Mouse (Mus musculus) spleen, adult 12 weeks (tissue): ENCODE measurements around the gene Hoxc9.

Experiments used
- DNase-seq: peaks from one replicate; pipeline ENCODE4 v3.0.0; 2022; ENCODE audit warnings: low spot score

The Hoxc9 gene

DNA sequence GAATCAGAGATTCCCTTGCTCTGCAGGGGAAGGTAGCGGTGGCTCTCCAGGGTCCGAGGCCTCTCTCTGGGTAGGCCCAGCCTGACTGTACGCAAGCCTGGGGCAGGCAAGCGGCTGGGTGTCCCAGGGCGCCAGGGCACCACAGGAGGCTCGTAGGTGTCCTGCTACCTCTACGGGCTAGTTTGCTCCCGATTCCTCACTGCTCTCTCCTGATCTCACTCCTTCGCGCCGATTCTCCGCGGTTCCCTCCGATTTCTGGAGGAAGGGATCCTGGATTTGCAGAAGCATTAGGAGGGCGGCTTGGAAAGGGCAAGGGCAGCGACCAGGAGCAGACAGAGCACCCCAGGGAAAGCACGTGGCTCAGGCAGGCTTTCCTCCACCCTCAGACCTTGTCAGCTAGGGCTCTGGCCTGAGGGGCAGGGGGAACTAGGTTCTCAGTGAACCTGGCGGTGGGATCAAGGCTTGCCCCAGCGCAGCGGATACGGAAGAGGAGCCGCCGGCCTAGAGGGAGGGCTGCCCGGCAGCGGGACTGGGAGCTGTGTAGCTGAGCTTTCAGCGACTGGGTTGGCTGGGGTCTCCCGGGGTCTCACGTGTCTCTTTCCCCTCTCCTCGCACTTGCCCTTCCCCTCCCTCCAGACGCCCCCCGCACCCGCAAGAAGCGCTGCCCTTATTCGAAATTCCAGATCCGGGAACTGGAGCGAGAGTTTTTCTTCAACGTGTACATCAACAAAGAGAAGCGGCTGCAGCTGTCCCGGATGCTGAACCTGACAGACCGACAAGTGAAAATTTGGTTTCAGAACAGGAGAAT, 20.2 kb upstream of the Hoxc9 start:
- no peak for DNase-seq

DNA sequence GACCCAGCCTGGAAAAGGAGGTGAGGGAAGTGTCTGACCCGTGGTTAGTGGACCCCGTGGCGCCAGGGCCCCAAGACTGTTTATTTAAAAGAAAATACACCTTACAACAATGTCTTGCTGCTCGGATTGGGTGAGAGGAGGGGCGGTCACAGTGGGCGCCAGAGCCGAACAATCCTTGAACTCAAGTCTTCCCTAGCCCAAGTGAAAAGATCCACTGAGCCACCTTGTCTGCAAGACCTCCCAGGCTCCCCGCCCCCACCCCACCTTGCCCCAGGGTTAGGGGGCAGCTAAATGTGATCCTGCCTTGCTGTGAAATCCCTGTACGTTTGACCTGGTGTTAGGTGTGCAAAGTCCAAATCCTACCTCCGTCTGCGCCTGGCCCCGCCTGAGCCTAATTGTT, 19.3 kb upstream of the Hoxc9 start:
- no peak for DNase-seq

DNA sequence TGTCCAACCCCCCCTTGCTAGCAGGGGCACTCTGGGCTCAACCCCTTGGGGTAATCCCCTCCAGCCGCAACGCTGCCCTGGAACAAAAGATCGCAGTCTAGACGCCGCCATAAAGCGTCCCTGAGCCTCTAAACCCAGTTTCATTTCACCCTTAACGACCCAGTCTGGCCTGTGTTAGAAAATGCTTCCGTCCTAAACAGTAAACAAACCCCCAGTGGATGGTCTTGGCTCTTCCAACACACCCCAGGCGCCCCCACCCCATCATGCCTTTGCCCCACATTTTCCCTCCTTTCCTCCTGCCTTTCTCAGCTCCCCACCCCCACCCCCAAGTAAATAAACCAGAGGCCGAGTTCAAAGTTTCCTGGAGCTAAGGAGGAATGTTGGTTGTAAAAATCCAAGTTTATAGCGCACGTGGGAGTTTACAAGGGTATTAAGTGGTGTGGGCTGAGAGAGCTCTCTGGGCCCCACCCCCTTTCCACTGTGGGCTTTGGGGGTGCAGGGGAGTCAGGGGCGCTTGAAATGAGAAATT, 16.5 kb upstream of the Hoxc9 start:
- DNase-seq, result no peak

DNA sequence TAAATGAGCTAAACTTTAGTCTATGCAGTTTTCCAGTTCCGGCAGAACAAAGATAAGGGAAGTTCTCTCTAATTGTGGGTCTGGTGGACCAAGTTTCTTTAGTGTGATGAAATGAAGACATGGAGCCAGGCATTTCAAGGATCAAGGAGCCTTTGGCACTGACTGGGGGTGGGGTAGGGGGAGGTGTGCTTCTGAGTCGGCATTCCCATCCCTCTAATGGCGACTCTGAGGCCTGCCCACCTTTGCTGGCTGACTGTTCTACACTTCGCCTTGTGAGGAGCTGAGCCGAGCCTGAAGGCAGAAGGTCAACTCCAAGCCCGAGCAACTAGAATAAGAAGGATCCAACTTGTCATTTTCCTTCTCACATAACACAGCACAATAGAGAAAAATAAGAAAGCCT, 14.5 kb upstream of the Hoxc9 start:
- no peak for DNase-seq

DNA sequence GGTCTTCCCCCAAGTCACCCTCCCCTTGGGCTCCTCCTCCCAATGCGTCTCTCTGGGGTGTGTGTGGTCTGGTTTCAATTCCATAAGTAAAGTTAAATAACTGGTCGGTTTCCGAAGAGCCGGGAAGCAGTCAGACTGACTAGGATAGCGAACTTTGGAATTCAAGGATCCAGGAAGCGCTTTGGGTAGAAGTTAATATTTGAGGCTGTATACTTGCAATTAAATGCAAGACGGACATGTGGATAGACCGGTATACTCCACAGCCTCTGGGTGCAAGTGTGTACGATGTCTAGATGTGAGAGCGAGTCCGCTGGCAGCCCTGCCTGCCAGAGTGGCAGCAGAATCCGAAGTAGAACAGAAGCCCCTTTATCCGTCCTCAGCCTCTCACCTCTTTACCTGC, 13.7 kb upstream of the Hoxc9 start:
- no peak for DNase-seq

DNA sequence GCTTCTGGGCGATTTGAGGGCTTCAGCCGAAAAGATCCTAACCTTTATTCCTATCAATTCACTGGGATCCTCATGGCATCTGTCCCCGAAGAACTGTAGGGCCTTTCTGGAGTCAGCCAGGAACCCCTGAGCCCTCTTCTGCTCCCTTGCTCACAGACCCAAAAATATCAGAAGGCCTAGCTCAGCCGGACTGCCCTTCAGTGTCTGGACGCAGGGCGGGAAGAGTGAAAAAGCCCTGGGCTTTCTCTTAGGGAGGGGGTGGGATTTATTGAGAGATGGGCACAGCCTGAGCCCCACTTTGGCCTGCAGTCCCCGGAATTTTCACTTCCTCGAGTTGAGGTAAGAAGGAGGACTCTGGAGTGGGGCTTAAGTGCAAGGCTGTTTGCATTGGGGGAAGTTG, 13.0 kb upstream of the Hoxc9 start:
- DNase-seq, result no peak

DNA sequence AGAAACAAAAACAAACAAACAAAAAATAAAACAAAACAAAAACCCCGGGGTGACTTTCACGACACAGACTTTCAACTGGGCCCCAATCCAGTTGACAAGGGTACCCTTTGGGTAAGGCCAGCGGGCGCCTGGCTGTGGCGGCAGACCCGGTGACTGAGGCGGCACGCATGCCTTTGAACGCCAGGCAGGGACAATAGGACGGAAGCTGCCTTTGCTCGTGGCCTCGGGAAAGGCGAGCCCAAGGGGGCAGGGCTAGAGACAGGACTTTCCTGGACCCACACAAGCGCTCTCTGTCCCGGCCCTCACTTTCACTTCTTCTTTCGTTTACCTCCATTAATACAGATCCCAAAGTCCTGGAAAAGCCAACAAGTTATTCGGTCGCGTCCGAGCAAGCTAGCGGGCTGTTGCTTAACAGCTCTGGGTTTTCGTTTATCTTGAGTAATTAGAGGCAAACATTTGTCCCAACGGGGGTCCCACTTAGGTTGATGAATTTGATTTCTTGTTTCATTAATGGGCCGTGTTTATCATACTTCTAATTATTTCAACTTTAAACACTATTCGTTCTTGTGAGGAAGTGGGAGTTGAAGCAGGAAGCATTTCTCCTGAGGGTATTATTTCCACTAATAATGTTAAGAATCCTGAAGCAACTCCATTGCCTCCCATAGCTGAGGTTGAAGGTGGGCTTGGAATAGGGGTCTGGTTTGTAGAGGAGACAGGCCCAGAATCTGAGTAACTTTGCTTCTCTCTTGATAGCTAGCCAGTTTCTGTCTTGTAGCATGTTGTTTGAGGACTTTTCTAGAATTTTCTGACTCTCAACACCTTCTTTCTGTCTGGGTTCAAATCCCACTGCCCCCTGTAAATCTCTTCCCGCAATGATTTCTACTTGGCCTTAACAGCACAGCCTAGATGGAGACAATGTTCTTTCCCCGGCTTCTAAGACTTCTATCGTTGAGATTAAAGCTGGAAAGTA, 12.3 kb upstream of the Hoxc9 start:
- no peak for DNase-seq

DNA sequence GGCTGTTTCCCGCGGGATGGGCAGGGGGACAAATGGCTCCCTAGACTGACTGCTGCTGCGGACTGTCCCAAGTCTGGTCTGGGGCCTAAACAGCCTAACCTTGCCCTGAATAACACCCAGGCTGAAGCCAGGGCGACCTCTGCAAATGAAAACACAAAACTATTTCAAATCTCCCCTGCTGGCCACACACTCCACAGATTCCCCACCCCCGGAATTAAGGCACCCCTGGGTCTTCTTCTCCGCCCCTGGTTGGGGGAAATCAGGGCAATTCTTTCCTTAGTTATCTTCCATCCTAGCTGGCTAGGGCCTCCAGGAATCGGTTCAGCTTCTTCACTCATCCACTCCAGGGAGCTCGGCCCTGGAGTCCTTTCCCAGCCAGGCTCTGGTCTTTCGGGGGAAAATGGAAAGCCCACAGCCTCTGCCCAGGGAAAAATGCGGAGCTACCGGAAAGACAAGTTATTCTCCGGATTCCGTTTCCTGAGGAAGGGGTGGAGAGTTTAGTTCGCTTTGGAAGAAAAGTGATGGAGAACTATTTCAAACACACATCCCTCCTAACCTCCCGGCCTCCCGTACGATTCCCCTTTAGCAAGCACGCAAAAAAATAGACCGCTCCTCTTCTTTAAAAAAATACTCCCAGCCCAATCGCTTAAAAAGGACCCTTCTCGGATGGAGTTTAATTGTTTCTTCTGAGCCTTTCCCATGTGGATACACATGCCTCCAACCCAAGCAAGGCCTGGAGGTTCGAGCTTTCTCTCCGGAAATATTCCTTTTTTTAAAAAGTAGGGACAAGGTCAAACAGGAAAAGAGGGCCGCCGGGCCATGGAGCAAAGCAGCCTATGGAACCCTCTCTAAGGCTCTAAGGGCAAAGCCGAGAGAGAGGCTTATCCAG, 11.0 kb upstream of the Hoxc9 start:
- DNase-seq, result no peak

DNA sequence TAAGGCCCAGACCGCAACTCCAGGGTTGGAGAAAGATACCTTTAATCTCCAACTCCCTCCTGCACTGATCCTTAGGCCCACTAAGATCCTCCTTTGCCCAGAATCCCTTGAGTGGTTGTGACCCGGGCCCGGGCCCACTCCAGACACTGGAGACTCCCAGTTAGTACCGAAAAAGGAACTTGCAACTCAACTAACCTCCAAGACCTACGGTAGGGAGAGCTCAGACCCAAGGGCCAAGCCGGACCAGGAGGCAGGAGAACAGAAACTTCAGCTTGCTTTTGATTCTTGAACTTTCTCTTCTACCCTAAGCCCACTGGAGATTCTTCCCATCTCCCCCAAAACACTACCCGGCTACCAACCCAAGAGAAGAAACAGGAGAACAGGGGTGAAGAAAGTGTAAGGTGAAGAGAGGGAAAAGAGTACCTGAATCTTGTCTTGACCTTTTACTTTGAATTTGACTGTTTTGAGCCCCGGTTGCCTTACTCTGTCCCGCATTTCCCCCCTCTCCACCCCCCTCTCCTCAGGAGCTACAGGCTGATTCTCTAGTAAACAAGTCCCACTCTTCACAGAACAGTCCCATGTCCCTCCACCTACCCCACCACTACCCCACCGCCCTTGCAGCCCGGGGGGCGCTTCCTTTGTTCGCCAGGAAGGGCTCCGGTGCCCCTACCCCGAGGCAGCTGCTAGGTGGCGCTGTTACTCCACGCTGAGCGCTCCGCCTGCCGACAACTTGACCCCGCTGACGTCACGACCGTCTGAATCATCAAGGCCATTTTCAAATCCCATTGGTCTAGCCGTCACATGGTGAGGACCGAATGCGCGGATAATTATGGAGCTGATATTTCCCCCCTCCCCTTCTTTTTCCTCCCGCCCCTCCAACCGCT, 10.1 kb upstream of the Hoxc9 start:
- peak; percentile 18 for DNase-seq

DNA sequence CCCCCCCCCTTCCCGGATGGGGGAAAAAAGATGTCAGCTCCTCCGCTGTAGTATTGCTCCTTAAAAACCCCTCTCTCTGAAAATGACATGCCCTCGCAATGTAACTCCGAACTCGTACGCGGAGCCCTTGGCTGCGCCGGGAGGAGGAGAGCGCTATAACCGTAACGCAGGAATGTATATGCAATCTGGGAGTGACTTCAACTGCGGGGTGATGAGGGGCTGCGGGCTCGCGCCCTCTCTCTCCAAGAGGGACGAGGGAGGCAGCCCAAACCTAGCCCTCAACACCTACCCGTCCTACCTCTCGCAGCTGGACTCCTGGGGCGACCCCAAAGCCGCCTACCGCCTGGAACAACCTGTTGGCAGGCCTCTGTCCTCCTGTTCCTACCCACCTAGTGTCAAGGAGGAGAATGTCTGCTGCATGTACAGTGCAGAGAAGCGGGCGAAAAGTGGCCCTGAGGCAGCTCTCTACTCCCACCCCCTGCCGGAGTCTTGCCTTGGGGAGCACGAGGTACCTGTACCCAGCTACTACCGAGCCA, 9.4 kb upstream of the Hoxc9 start, which contains the start of gene Hoxc10:
Gene Hoxc10, plus strand, starts transcription at position 21 of the 536 bp plus-strand sequence.
- DNase-seq, result no peak

DNA sequence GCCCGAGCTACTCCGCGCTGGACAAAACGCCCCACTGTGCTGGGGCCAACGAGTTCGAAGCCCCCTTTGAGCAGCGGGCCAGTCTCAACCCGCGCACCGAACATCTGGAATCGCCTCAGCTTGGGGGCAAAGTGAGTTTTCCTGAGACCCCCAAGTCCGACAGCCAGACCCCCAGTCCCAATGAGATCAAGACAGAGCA, 9.0 kb upstream of the Hoxc9 start, which contains the start of gene Hoxc5:
Gene Hoxc5, plus strand, starts transcription at position 132 of the 199 bp plus-strand sequence.
- DNase-seq, result no peak

DNA sequence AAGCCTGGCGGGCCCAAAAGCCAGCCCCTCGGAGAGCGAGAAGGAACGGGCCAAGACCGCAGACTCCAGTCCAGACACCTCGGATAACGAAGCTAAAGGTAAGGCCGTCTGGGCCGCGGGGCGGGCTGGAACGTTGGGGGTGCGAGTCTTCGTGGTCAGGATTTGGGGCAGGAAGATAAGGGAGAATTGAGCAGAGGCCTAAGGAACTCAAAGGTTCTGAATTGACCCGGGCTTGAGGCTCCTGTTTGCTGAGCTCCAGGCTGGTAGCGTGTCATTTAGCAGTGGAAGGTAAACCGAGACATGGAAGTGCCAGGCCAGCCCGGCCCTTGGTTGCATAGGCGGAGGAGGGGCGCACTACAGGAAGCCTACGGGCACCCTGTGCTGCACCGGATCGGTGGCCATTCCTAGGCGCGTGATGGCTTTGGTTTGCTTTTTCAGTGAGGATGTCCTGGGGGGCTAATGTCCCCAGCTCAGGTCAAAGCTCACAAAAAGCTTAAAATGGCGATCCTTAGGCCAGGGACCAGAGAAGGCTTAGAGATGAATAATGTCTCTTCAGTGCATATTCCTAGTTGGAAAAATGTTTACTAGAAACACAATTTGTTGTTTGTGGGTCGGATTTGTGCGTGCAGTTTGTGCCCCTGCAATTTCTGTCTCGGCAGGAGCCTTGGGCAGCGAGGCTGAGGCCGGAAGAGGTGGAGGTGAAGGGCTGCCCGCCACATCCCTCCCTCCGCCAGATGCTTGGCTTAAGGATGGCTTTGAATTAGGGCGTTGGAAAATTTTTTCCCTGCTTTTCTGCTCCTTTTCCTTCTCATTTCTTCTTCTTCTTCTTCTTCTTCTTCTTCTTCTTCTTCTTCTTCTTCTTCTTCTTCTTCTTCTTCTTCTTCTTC, 8.5 kb upstream of the Hoxc9 start:
- no peak for DNase-seq

DNA sequence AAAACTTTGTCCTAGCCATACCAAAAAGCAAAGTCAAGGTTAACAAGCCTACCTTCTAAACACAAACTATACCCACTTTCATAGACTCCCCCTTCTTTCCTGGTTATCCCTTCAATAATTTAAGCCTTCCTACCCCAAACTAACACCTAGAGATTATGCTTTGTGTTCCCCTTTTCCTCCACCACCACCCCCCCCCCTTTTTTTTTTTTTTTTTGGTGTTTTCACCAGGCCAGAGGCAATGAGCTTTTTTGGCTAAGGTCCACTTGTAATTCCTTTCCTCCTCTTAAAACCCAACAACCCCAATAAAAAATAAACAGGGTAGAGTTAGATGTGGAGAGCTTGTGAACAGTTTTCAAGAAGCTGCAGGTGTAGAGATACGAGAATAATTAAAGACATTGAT, 6.9 kb upstream of the Hoxc9 start:
- no peak for DNase-seq

DNA sequence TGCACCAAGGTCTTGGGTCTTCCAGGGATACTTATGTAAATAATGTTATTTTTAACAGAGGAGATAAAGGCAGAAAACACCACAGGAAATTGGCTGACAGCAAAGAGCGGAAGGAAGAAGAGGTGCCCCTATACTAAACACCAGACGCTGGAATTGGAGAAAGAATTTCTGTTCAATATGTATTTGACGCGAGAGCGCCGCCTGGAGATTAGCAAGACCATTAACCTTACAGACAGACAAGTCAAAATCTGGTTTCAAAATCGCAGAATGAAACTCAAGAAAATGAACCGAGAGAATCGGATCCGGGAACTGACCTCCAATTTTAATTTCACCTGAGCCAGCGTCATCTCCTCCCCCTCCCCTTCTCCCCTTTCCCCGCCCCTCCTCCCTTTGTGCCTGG, 5.5 kb upstream of the Hoxc9 start:
- DNase-seq, result no peak

DNA sequence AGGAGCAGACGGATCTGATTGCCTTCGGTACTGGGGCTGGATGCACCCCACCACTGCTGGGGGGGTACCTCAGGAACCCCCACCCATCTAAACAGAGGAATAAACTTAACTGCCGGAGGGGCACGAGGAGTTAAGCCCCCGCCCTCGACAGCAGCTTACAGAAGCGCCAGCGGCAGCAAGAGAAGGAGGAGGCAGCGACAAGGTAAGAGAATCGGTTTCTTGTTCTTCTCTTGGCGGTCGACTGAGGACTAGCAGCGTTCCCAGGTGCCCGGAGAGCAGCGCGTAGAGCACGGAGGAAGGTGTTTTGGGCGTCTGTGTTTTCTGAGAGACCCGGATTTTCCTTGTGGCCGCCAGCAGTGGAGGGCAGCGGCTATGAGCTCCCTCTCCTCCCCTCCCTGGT, 4.0 kb upstream of the Hoxc9 start:
- DNase-seq, result no peak

DNA sequence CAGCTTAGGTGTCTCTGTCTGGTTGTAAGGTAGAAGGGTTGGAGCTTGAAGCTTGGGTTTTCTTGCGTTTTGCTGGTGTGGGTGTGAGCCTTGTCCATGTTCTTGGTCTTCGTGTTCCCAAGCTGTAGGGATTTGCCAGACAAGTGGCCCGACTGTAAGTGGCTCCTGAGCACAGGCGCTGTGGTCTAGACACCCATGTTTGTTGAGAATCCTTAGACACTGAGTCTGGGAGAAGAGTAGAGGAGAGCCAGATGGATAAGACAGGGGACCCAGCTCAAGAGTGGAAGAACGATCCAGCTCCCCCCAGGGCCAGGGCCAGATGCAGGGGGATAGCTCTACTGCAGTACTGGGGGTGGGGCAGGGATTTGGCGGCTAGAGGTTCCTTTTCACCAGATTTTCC, 3.5 kb upstream of the Hoxc9 start:
- no peak for DNase-seq

DNA sequence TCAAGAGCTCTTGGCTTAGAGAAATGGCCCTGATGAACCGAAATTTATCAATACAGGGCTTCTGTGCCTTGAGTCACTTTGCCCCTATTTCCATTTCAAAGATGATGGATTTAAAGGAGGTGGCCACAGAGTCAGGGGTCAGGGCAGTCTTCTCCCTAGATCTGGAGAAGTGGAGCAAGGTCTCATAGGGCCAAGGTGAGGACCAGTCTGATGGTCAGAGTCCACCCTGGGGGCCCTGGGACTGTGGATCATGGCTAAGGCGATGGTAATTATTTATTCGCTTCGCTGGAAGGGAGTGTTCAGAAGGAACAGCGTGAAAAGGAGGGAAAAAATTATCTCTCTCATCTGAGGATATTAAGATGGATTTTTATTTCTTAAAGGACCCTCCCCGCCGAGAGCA, 1.2 kb upstream of the Hoxc9 start:
- no peak for DNase-seq

DNA sequence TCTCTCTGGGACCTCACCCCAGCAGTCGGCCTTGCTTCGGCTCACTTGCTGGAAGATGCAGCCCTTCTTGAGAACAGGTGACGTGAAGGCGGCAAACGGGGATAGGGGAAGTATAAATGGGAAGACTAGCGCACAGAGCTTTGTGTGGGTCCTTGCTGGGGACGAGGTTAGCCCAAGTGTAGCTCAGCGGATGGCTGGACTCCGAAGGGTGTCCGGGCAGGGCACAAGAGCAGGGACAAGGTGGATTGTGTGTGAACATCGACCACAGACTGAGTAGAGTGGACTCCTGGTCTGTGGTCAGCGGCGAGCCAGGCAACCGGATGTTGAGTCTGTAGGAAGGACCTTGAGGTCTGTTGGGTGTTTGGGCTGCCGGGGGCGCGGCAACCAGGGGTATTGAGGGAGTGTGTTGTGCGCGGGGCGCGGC, 539 bp upstream of the Hoxc9 start:
- DNase-seq, result no peak

DNA sequence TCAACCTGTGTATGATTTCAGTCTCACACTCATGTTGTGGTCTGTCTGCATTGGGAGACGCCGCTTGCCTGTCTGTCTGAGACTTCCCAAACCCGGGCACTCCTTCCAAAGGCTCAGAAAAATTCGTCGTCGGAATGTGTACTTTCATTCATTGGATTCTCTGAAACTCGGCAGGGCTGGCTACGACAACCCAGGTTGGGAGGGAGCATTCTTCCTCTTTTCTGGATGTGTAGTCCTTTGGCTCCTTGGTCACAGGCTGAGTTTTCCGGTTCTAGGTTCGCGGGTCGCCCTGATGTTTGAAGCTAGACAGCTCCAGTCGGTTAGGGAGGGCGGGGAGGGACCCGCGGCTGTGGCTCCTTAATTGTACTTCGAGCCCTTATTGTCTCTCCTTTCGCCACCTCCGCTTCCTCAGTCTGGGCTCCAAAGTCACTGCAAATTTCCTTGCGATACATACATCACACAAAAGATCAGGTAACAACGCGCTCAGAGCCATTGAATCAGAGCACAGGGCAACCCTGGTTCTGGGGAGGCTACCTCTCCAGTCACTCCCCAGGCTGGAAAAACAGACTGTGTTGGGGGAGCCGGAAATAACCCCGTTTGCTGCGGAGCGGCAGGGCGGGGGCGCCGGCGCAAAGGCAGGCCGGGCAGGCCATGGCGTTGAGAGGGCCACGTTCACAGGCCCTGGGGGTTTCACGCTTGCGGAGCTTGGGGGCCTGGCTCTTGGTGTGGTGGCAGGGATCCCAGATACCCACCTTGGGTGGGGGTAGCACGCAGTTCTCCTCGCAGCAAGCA, 588 bp downstream of the Hoxc9 start:
- no peak for DNase-seq
